In genomic region chr3:95494342-95494741, GRCm38 (mm10) we compare ENCODE assay signal across 8 mouse cellular contexts. TPM values are rescaled to one million over a fixed set of nuclear protein-coding genes. Genes with fewer than 3 reads are reported as not detected.
DNase-seq lines count a peak whose midpoint lies in the region; ATAC-seq lines count a peak whose summit lies in the region.

No protein-coding gene starts in this region.

- 62% methylated on average over 6 of the region's 6 CpGs for WGBS in heart, embryonic 11.5 days (ENCODE audit: insufficient replicate concordance)

- peaks cover 6% of the 10 kb centered on the region; the same call in 1 of the 2 replicates for H3K4me1 ChIP-seq in heart, embryonic 11.5 days (ENCODE audit: control insufficient read depth, insufficient read depth, low read length)

- no peak for ATAC-seq in heart, embryonic 11.5 days (replicated peaks; ENCODE audit: insufficient number of reproducible peaks, low FRiP score, low TSS enrichment)

- no peak overlapping the region for H3K27ac ChIP-seq in heart, embryonic 11.5 days (ENCODE audit: low read depth, low read length)

- H3K9me3 ChIP-seq in heart, embryonic 11.5 days (replicated peaks; ENCODE audit: control insufficient read depth, low read length): no peaks in the 10 kb centered on the region

- peak; percentile 40 to 72 for DNase-seq in heart, adult 18-20 months
- DNase-seq in CD4-positive helper T cell, adult 2 months (ENCODE audit: low read depth, low spot score): peak; percentile 30
- peak; percentile 35 for DNase-seq in c-Kit-negative CD71-positive TER-119-positive erythroid progenitor cells, embryonic 14.5 days (ENCODE audit: low read depth, low spot score)
- peak; percentile 38 for DNase-seq in fibroblast of lung, adult 2 months (ENCODE audit: low read depth)
- DNase-seq in kidney, postnatal 4 days: peak; percentile 73 to 76
- DNase-seq in lung, postnatal 14 days: peak; percentile 67
- peak; percentile 75 to 91 for DNase-seq in spleen, postnatal 4 days (ENCODE audit: low spot score in 2 of 2)

- H3K9ac ChIP-seq in heart, embryonic 11.5 days (ENCODE audit: low read depth, low read length): no peak overlapping the region

- no peaks in the 10 kb centered on the region for H3K27me3 ChIP-seq in heart, embryonic 11.5 days (ENCODE audit: control insufficient read depth, insufficient read depth, low read length)

- no peak overlapping the region for H3K4me2 ChIP-seq in heart, embryonic 11.5 days

- H3K4me3 ChIP-seq in heart, embryonic 11.5 days (ENCODE audit: low read depth, low read length): no peak overlapping the region

- peaks cover 35% of the 10 kb centered on the region for H3K36me3 ChIP-seq in heart, embryonic 11.5 days (ENCODE audit: control insufficient read depth, insufficient read depth, low read length)

RNA-seq across cellular contexts. Expression of gene Ctsk, which starts 4.7 kb away (rescaled TPM):
- total RNA-seq in heart, adult 18-20 months (2021): 1 to 10 TPM; 5.5 to 7.4 TPM
- polyA plus RNA-seq in heart, embryonic 11.5 days (2014; fragmentation: Nextera tagmentation; extraction: Ambion mirVana): 9.9 and 14.0 TPM in 2 replicates

RNA-seq across cellular contexts. Expression of gene Ctss, which starts 32.2 kb away (rescaled TPM):
- 10 to 100 TPM; 18.2 to 24.3 TPM for total RNA-seq in heart, adult 18-20 months (2021)
- 5.4 and 6.2 TPM in 2 replicates for polyA plus RNA-seq in heart, embryonic 11.5 days (2014; fragmentation: Nextera tagmentation; extraction: Ambion mirVana)

Comparison
In these comparisons a context has a peak if more than half of its experiments do, and no peak if none do; other contexts are left out.
1. DNase-seq: peak in every context shown above with its lines; median percentile 83 in spleen, postnatal 4 days; 74 in kidney, postnatal 4 days; 67 in lung, postnatal 14 days; 56 in heart, adult 18-20 months; 38 in fibroblast of lung, adult 2 months; 35 in c-Kit-negative CD71-positive TER-119-positive erythroid progenitor cells, embryonic 14.5 days; 30 in CD4-positive helper T cell, adult 2 months.